Mouse (Mus musculus) left cerebral cortex, postnatal 25 days (tissue): ENCODE data around the gene Rapgef1. TPM values are rescaled to one million over a fixed set of nuclear protein-coding genes. Genes with fewer than 3 reads are reported as not detected.
A peak's percentile ranks its signal among the peaks of the same experiment; 100 is the strongest.
"Not testable (repeated sequence)": the region's sequence is repeated elsewhere in the genome, so short reads cannot be mapped to it uniquely, and the experiment has no call there.

Experiments
- DNase-seq, 2 experiments: peaks; one replicate each; pipeline ENCODE4 v3.0.0; 2022; ENCODE audit warnings: low spot score in 2 of 2, mixed read lengths in 1 of 2
- intact Hi-C: fragments of 180-260 bp; cut with DNase I; formaldehyde crosslinking; loops from one replicate; pipeline ENCODE4 v1.15.1; 2025
- total RNA-seq, 2 experiments: library from RNA; stranded (reverse); gene quantifications; 2 replicates each; pipeline ENCODE4 v1.2.3; 2021

Gene Rapgef1
- total RNA-seq, 2 experiments from 2014 or later = 110 TPM

GRCm38 (mm10) chr2:29691507-29691906 lies 72.0 kb downstream of the Rapgef1 start:
- DNase-seq = no peak
- intact Hi-C loops = no loop called here

GRCm38 (mm10) chr2:29692192-29692591 lies 72.7 kb downstream of the Rapgef1 start:
- no peak for DNase-seq
- intact Hi-C loops = no loop called here

- DNase-seq = no peak
- intact Hi-C loops = no loop called here
Measured at GRCm38 (mm10) chr2:29696207-29696800, 76.8 kb downstream of the Rapgef1 start.

GRCm38 (mm10) chr2:29698421-29699290 lies 79.1 kb downstream of the Rapgef1 start:
- intact Hi-C loops = no loop called here
- no peak for DNase-seq

GRCm38 (mm10) chr2:29700898-29701297 lies 81.4 kb downstream of the Rapgef1 start:
- intact Hi-C loops = no loop called here
- peak in 1 of 2 experiments; percentile 55 for DNase-seq

GRCm38 (mm10) chr2:29701393-29701792 lies 81.9 kb downstream of the Rapgef1 start:
- intact Hi-C loops = no loop called here
- no peak for DNase-seq

GRCm38 (mm10) chr2:29702189-29702588 lies 82.7 kb downstream of the Rapgef1 start:
- intact Hi-C loops = no loop called here
- DNase-seq = no peak

GRCm38 (mm10) chr2:29703104-29704081 lies 83.9 kb downstream of the Rapgef1 start:
- intact Hi-C loops = no loop called here
- no peak for DNase-seq

GRCm38 (mm10) chr2:29705493-29705892 lies 86.0 kb downstream of the Rapgef1 start:
- intact Hi-C loops = no loop called here
- DNase-seq = no peak

GRCm38 (mm10) chr2:29706726-29707620 lies 87.5 kb downstream of the Rapgef1 start:
- no peak for DNase-seq
- intact Hi-C loops = no loop called here

GRCm38 (mm10) chr2:29707731-29708130 lies 88.2 kb downstream of the Rapgef1 start:
- intact Hi-C loops = no loop called here
- DNase-seq = peak in 1 of 2 experiments; percentile 38

- intact Hi-C loops, DNase-seq: not testable (repeated sequence)
Measured at GRCm38 (mm10) chr2:29708209-29708608, 88.7 kb downstream of the Rapgef1 start.

GRCm38 (mm10) chr2:29711038-29711437 lies 91.5 kb downstream of the Rapgef1 start:
- intact Hi-C loops = no loop called here
- DNase-seq = no peak

- intact Hi-C loops = no loop called here
- no peak for DNase-seq
Measured at GRCm38 (mm10) chr2:29711877-29712276, 92.4 kb downstream of the Rapgef1 start.

GRCm38 (mm10) chr2:29713501-29713900 lies 94.0 kb downstream of the Rapgef1 start:
- DNase-seq = no peak
- intact Hi-C loops = no loop called here

GRCm38 (mm10) chr2:29714127-29714526 lies 94.6 kb downstream of the Rapgef1 start:
- intact Hi-C loops = loop anchor here (2.0 kb wide), 1 partner anchor 67 kb away; no protein-coding TSS in a partner anchor
- peak; percentile 27 to 87 for DNase-seq

GRCm38 (mm10) chr2:29716143-29716542 lies 96.6 kb downstream of the Rapgef1 start:
- intact Hi-C loops = no loop called here

GRCm38 (mm10) chr2:29716691-29717090 lies 97.2 kb downstream of the Rapgef1 start:
- intact Hi-C loops = no loop called here
- peak; percentile 37 to 63 for DNase-seq

More at GRCm38 (mm10) chr2:29716143-29716542, 96.6 kb downstream of the Rapgef1 start:
- no peak for DNase-seq

GRCm38 (mm10) chr2:29718581-29718980 lies 99.1 kb downstream of the Rapgef1 start:
- DNase-seq = no peak
- intact Hi-C loops = no loop called here
